11 mouse cellular contexts compared by ENCODE assay signal in the genomic region with DNA sequence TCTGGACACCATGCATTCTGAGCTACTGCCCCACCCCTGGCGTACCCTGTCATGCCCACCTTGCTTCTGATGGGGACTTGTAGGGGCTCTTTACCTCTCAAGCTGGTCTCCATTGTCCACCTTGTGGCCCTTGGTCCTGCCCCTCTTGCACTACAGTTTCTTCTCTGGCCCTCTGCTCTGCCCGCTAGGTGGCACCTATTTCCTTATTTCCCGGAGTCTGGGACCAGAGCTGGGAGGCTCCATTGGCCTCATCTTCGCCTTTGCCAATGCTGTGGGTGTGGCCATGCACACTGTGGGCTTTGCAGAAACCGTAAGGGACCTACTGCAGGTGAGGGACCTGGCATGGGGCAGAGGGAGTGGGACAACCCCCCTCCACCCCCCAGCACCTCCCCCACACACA. TPM values are rescaled to one million over a fixed set of nuclear protein-coding genes. Genes with fewer than 3 reads are reported as not detected.
DNase-seq lines count a peak whose midpoint lies in the region; ATAC-seq and TF ChIP-seq lines count a peak whose summit lies in the region.
"Had no signal": no experiment of that assay in that cellular context is flagged by ENCODE, and none has a peak within 500 bp of the region (broad histone marks: within the 10 kb centered on the region; RNA-seq: fewer than 3 reads in every experiment).

No protein-coding gene starts in this region.

- no peak overlapping the region for H3K27ac ChIP-seq in kidney, embryonic 14.5 days (ENCODE audit: low read depth, low read length)
- H3K27ac ChIP-seq in intestine, postnatal 0 days (ENCODE audit: low read depth, low read length): no peak overlapping the region
- H3K27ac ChIP-seq: embryonic facial prominence, embryonic 12.5 days had no signal

- H3K9me3 ChIP-seq in kidney, embryonic 14.5 days (ENCODE audit: control insufficient read depth, low read length): no peaks in the 10 kb centered on the region
- H3K9me3 ChIP-seq in intestine, postnatal 0 days (ENCODE audit: control insufficient read depth): no peaks in the 10 kb centered on the region
- H3K9me3 ChIP-seq: embryonic facial prominence, embryonic 12.5 days had no signal

- no peaks in the 10 kb centered on the region for H3K4me1 ChIP-seq in kidney, embryonic 14.5 days (ENCODE audit: control insufficient read depth, insufficient read depth, low read length)
- no peaks in the 10 kb centered on the region for H3K4me1 ChIP-seq in intestine, postnatal 0 days (replicated peaks; ENCODE audit: control insufficient read depth, insufficient read depth, low read length)
- H3K4me1 ChIP-seq: embryonic facial prominence, embryonic 12.5 days had no signal

- H3K27me3 ChIP-seq in kidney, embryonic 14.5 days (ENCODE audit: control insufficient read depth, insufficient read depth, low read length): no peaks in the 10 kb centered on the region
- no peaks in the 10 kb centered on the region for H3K27me3 ChIP-seq in intestine, postnatal 0 days (replicated peaks; ENCODE audit: control insufficient read depth, insufficient read depth, low read length)
- H3K27me3 ChIP-seq: embryonic facial prominence, embryonic 12.5 days had no signal

- DNase-seq in kidney, adult 9 months: peak; percentile 60
- DNase-seq in NIH3T3 (ENCODE audit: low read depth): peak; percentile 69
- peak; percentile 27 for DNase-seq in lung, postnatal 14 days
- DNase-seq in frontal cortex, postnatal 36 days (ENCODE audit: low spot score in 2 of 2): no peak
- DNase-seq in cerebellum, postnatal 36 days: no peak
- no peak for DNase-seq in layer of hippocampus, adult 18-20 months (ENCODE audit: low spot score in 2 of 2)
- DNase-seq: right cerebral cortex, postnatal 4 days had no signal

- H3K9ac ChIP-seq in kidney, embryonic 14.5 days (ENCODE audit: low read depth, low read length): no peak overlapping the region
- no peak overlapping the region for H3K9ac ChIP-seq in intestine, postnatal 0 days (ENCODE audit: low read depth, low read length)
- H3K9ac ChIP-seq: embryonic facial prominence, embryonic 12.5 days had no signal

- no peak overlapping the region for H3K4me2 ChIP-seq in kidney, embryonic 14.5 days (replicated peaks; ENCODE audit: low read depth, low read length)
- no peak overlapping the region for H3K4me2 ChIP-seq in intestine, postnatal 0 days (replicated peaks; ENCODE audit: low read depth)
- H3K4me2 ChIP-seq: embryonic facial prominence, embryonic 12.5 days had no signal

- H3K4me3 ChIP-seq in kidney, embryonic 14.5 days (ENCODE audit: low read length): no peak overlapping the region
- no peak overlapping the region for H3K4me3 ChIP-seq in intestine, postnatal 0 days (ENCODE audit: low read depth, low read length)
- H3K4me3 ChIP-seq: embryonic facial prominence, embryonic 12.5 days had no signal

- WGBS in kidney, embryonic 14.5 days: 53% methylated on average over 5 of the region's 5 CpGs
- 37% methylated on average over 5 of the region's 5 CpGs for WGBS in intestine, postnatal 0 days

- no peak for ATAC-seq in kidney, embryonic 14.5 days (ENCODE audit: low FRiP score, low TSS enrichment)
- peak; percentile 8; the same call in 1 of the 2 replicates for ATAC-seq in intestine, postnatal 0 days

- H3K36me3 ChIP-seq in kidney, embryonic 14.5 days (ENCODE audit: control insufficient read depth, insufficient read depth, low read length): no peaks in the 10 kb centered on the region
- no peaks in the 10 kb centered on the region for H3K36me3 ChIP-seq in intestine, postnatal 0 days (ENCODE audit: control insufficient read depth, insufficient read depth)
- H3K36me3 ChIP-seq: embryonic facial prominence, embryonic 12.5 days had no signal

- TF ChIP-seq CTCF in intestine, postnatal 0 days (IDR thresholded peaks at IDR 0.05; ENCODE audit: low read depth): peak; percentile 74

RNA-seq across cellular contexts. Expression of gene Slc12a3, which starts 4.3 kb away (rescaled TPM):
- 0.39 and 0.51 TPM in 2 replicates for polyA plus RNA-seq in kidney, embryonic 14.5 days (2014; fragmentation: Nextera tagmentation; extraction: Ambion mirVana)
- polyA plus RNA-seq in intestine, postnatal 0 days (2015; fragmentation: Nextera tagmentation; extraction: Ambion mirVana): 0.16 TPM in 1 of 2 replicates, not detected in the other
- under 1 TPM; 0.25 to 0.46 TPM for total RNA-seq in layer of hippocampus, adult 18-20 months (2021)
- total RNA-seq: gastrocnemius, adult 8-10 months had no signal

RNA-seq across cellular contexts. Expression of gene Herpud1, which starts 52.9 kb away (rescaled TPM):
- 53.7 and 61.2 TPM in 2 replicates for polyA plus RNA-seq in kidney, embryonic 14.5 days (2014; fragmentation: Nextera tagmentation; extraction: Ambion mirVana)
- polyA plus RNA-seq in intestine, postnatal 0 days (2015; fragmentation: Nextera tagmentation; extraction: Ambion mirVana): 135 and 154 TPM in 2 replicates
- 10 to 100 TPM; 66.6 to 76.8 TPM for total RNA-seq in layer of hippocampus, adult 18-20 months (2021)

Comparison
In these comparisons a context has a peak if more than half of its experiments do, and no peak if none do; other contexts are left out.
1. DNase-seq: peak in kidney, adult 9 months (single experiment), NIH3T3 (single experiment) and lung, postnatal 14 days (single experiment); none in frontal cortex, postnatal 36 days (0 of 2), cerebellum, postnatal 36 days (0 of 2) and layer of hippocampus, adult 18-20 months (0 of 2).